In genomic region chr5:114371731-114372473, GRCm38 (mm10) we compare ENCODE assay signal across 9 mouse cellular contexts. TPM values are rescaled to one million over a fixed set of nuclear protein-coding genes. Genes with fewer than 3 reads are reported as not detected.
DNase-seq lines count a peak whose midpoint lies in the region; ATAC-seq and TF ChIP-seq lines count a peak whose summit lies in the region.
"Had no signal": no experiment of that assay in that cellular context is flagged by ENCODE, and none has a peak within 500 bp of the region (broad histone marks: within the 10 kb centered on the region; RNA-seq: fewer than 3 reads in every experiment).

No protein-coding gene starts in this region.

- DNase-seq in spleen, adult 2 months (ENCODE audit: low read depth in 1 of 2, low spot score in 2 of 2) = no peak
- no peak for DNase-seq in spleen, adult 12 weeks (ENCODE audit: low spot score)
- no peak for DNase-seq in liver, embryonic 14.5 days (ENCODE audit: low read depth in 3 of 3, low spot score in 3 of 3)
- no peak for DNase-seq in frontal cortex, postnatal 10 days (ENCODE audit: low spot score in 2 of 2)
- DNase-seq in layer of hippocampus, postnatal 25 days (ENCODE audit: extremely low spot score in 1 of 2, low spot score in 1 of 2) = no peak
- DNase-seq in cerebellum, postnatal 36 days = no peak
- DNase-seq in cerebellum, adult 18-20 months = no peak
- DNase-seq: adrenal gland, postnatal 36 days had no signal

- H3K27me3 ChIP-seq in spleen, adult 2 months (ENCODE audit: control insufficient read depth, insufficient read depth, low read length) = no peaks in the 10 kb centered on the region
- H3K27me3 ChIP-seq in heart, embryonic 13.5 days (replicated peaks) = no peaks in the 10 kb centered on the region
- H3K27me3 ChIP-seq in liver, embryonic 14.5 days (ENCODE audit: control insufficient read depth, insufficient read depth, low read length) = no peaks in the 10 kb centered on the region

- no peaks in the 10 kb centered on the region for H3K9me3 ChIP-seq in heart, embryonic 13.5 days
- H3K9me3 ChIP-seq in liver, embryonic 14.5 days (ENCODE audit: control insufficient read depth, low read length) = no peaks in the 10 kb centered on the region

- peak overlapping the region; percentile 67; the same call in 1 of the 2 replicates for H3K9ac ChIP-seq in heart, embryonic 13.5 days
- H3K9ac ChIP-seq in liver, embryonic 14.5 days (replicated peaks) = peak overlapping the region; percentile 37; the same call in 1 of the 2 replicates

- H3K4me2 ChIP-seq in heart, embryonic 13.5 days = peak overlapping the region; percentile 27
- H3K4me2 ChIP-seq in liver, embryonic 14.5 days (ENCODE audit: low read depth) = peak overlapping the region; percentile 53

- no peak overlapping the region for H3K4me3 ChIP-seq in spleen, adult 2 months (ENCODE audit: extremely low read depth, insufficient read depth, insufficient read length)
- H3K4me3 ChIP-seq in heart, embryonic 13.5 days = no peak overlapping the region
- H3K4me3 ChIP-seq in liver, embryonic 14.5 days (ENCODE audit: insufficient read depth in 1 of 2, low read depth in 2 of 2, low read length in 2 of 2) = no peak overlapping the region

- H3K36me3 ChIP-seq in spleen, adult 2 months (ENCODE audit: control insufficient read depth, insufficient read depth, low read length) = peaks cover 45% of the 10 kb centered on the region
- peaks cover 93% of the 10 kb centered on the region for H3K36me3 ChIP-seq in heart, embryonic 13.5 days
- H3K36me3 ChIP-seq in liver, embryonic 14.5 days (replicated peaks; ENCODE audit: control insufficient read depth, insufficient read depth, low read depth) = peaks cover 19% of the 10 kb centered on the region

- peak overlapping the region; percentile 27; the same call in 1 of the 2 replicates for H3K27ac ChIP-seq in spleen, adult 2 months (ENCODE audit: insufficient read depth, low read length)
- H3K27ac ChIP-seq in heart, embryonic 13.5 days (replicated peaks) = peak overlapping the region; percentile 87
- peak overlapping the region; percentile 30 for H3K27ac ChIP-seq in liver, embryonic 14.5 days

- TF ChIP-seq CTCF in spleen, adult 2 months (IDR thresholded peaks at IDR 0.05; ENCODE audit: extremely low read depth, insufficient read depth, insufficient read length, insufficient replicate concordance) = no peak
- no peak for TF ChIP-seq CTCF in liver, embryonic 14.5 days (IDR thresholded peaks at IDR 0.05; ENCODE audit: low read depth)

- TF ChIP-seq POLR2A in spleen, adult 2 months (IDR thresholded peaks at IDR 0.05; ENCODE audit: low read depth, low read length) = no peak

- peaks cover 20% of the 10 kb centered on the region; the same call in 1 of the 2 replicates for H3K4me1 ChIP-seq in spleen, adult 2 months (ENCODE audit: control insufficient read depth, insufficient read depth, insufficient read length)
- peaks cover 81% of the 10 kb centered on the region for H3K4me1 ChIP-seq in heart, embryonic 13.5 days
- H3K4me1 ChIP-seq in liver, embryonic 14.5 days (replicated peaks; ENCODE audit: control insufficient read depth in 2 of 2, insufficient read depth in 2 of 2, low read length in 1 of 2) = peaks cover 37 to 40% of the 10 kb centered on the region in 2 experiments

- ATAC-seq in heart, embryonic 13.5 days (ENCODE audit: extremely low read depth, insufficient number of reproducible peaks, low FRiP score, low TSS enrichment) = no peak
- ATAC-seq in liver, embryonic 14.5 days (ENCODE audit: insufficient read depth) = peak; percentile 3; the same call in 1 of the 2 replicates

- TF ChIP-seq EP300 in liver, embryonic 14.5 days (IDR thresholded peaks at IDR 0.05; ENCODE audit: low read depth) = no peak; the same call in 1 of the 2 replicates

- 67% methylated on average over 25 of the region's 25 CpGs for WGBS in spleen, adult 2 months
- WGBS in heart, embryonic 13.5 days = 43% methylated on average over 25 of the region's 25 CpGs
- 15% methylated on average over 25 of the region's 25 CpGs for WGBS in liver, embryonic 14.5 days (ENCODE audit: insufficient replicate concordance)

RNA-seq across cellular contexts. Expression of gene Kctd10, which starts 8.4 kb away (rescaled TPM):
- 64.4 and 76.5 TPM in 2 replicates for polyA plus RNA-seq in spleen, adult 2 months (2012; rRNA removed)
- polyA plus RNA-seq in heart, embryonic 13.5 days (2015; fragmentation: Nextera tagmentation; extraction: Ambion mirVana) = 87.9 and 93.7 TPM in 2 replicates
- 12.3 and 13.0 TPM in 2 replicates for polyA plus RNA-seq in liver, embryonic 14.5 days (2012; rRNA removed)
- 16.6 and 18.8 TPM in 2 replicates for polyA plus RNA-seq in liver, embryonic 14.5 days (2014; fragmentation: Nextera tagmentation; extraction: Ambion mirVana)
- total RNA-seq in layer of hippocampus, postnatal 25 days (2021) = 10 to 100 TPM; 46.2 to 49.5 TPM

RNA-seq across cellular contexts. Expression of gene Ube3b, which starts 8.5 kb away (rescaled TPM):
- polyA plus RNA-seq in spleen, adult 2 months (2012; rRNA removed) = 44.4 and 53.1 TPM in 2 replicates
- polyA plus RNA-seq in heart, embryonic 13.5 days (2015; fragmentation: Nextera tagmentation; extraction: Ambion mirVana) = 37.6 and 41.1 TPM in 2 replicates
- polyA plus RNA-seq in liver, embryonic 14.5 days (2012; rRNA removed) = 12.9 and 13.9 TPM in 2 replicates
- polyA plus RNA-seq in liver, embryonic 14.5 days (2014; fragmentation: Nextera tagmentation; extraction: Ambion mirVana) = 14.6 and 18.2 TPM in 2 replicates
- 10 to 100 TPM; 83.4 to 89.8 TPM for total RNA-seq in layer of hippocampus, postnatal 25 days (2021)

Comparison
In these comparisons a context has a peak if more than half of its experiments do, and no peak if none do; other contexts are left out.
1. H3K27ac ChIP-seq: peak in every context shown above with its lines; median percentile 87 in heart, embryonic 13.5 days; 30 in liver, embryonic 14.5 days; 27 in spleen, adult 2 months.